Mouse (Mus musculus): ENCODE data around the gene Fer. TPM values are rescaled to one million over a fixed set of nuclear protein-coding genes. Genes with fewer than 3 reads are reported as not detected.

Gene Fer
- polyA plus RNA-seq, 1 experiment = 2.7 TPM

- Histone ChIP-seq H3K36me3 (ENCODE audit: control insufficient read depth, insufficient read depth, low read length) (no peaks in the 10 kb centered on the region), H3K4me3 (ENCODE audit: insufficient read depth, low read depth, low read length) (no peak overlapping the region), H3K27ac (ENCODE audit: insufficient read depth, low read depth, low read length) (no peak overlapping the region), H3K27me3 (replicated peaks; ENCODE audit: control insufficient read depth, insufficient read depth, low read length) (no peaks in the 10 kb centered on the region), H3K4me1 (ENCODE audit: control insufficient read depth, insufficient read depth, low read length) (no peaks in the 10 kb centered on the region)
- 91% methylated on average over 2 of the region's 2 CpGs for WGBS
- TF ChIP-seq CTCF (conservative IDR thresholded peaks at IDR 0.05; ENCODE audit: insufficient read depth, insufficient read length, low read depth, low read length) = no peak
- no peak for TF ChIP-seq POLR2A (IDR thresholded peaks at IDR 0.05; ENCODE audit: low read depth, low read length)
- DNase-seq = no peak
Measured at GRCm38 (mm10) chr17:63946772-63947171, 83.9 kb downstream of the Fer start.

DNA sequence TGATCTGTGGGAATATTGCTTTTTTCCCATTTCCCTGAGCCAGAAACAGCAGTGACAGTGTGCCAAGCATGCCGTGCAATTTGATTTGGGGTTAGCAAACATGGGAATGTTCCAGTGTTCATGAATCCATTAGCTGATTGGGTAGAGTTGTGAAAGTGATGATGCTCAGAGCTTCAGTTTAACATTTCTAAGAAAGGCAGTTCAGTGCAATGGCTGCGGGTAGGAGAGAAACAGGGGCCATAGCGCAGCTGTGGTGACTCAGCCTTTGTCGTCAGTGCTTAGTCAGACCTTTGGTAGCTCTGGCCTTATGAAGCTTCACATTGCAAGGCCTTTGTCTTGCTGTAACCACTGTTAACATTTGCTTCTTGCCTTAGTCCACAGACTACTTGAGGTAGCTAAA lies 85.9 kb downstream of the Fer start:
- TF ChIP-seq CTCF (conservative IDR thresholded peaks at IDR 0.05; ENCODE audit: insufficient read depth, insufficient read length, low read depth, low read length) = no peak
- TF ChIP-seq POLR2A (IDR thresholded peaks at IDR 0.05; ENCODE audit: low read depth, low read length) = no peak
- no peaks in the 10 kb centered on the region for H3K27me3 ChIP-seq (replicated peaks; ENCODE audit: control insufficient read depth, insufficient read depth, low read length)
- WGBS = 94% methylated on average over 4 of the region's 4 CpGs

GRCm38 (mm10) chr17:63951436-63951835 lies 88.6 kb downstream of the Fer start:
- WGBS = 76% methylated on average over 2 of the region's 2 CpGs
- DNase-seq = peak; percentile 18
- TF ChIP-seq POLR2A (IDR thresholded peaks at IDR 0.05; ENCODE audit: low read depth, low read length) (no peak), CTCF (conservative IDR thresholded peaks at IDR 0.05; ENCODE audit: insufficient read depth, insufficient read length, low read depth, low read length) (no peak)
- H3K4me3 ChIP-seq (ENCODE audit: insufficient read depth, low read depth, low read length) = no peak overlapping the region
- no peaks in the 10 kb centered on the region for H3K27me3 ChIP-seq (replicated peaks; ENCODE audit: control insufficient read depth, insufficient read depth, low read length)
- no peaks in the 10 kb centered on the region for H3K4me1 ChIP-seq (ENCODE audit: control insufficient read depth, insufficient read depth, low read length)
- H3K27ac ChIP-seq (ENCODE audit: insufficient read depth, low read depth, low read length) = no peak overlapping the region
- no peaks in the 10 kb centered on the region for H3K36me3 ChIP-seq (ENCODE audit: control insufficient read depth, insufficient read depth, low read length)

More for the DNA sequence above, 85.9 kb downstream of the Fer start:
- Histone ChIP-seq H3K4me3 (ENCODE audit: insufficient read depth, low read depth, low read length) (no peak overlapping the region), H3K27ac (ENCODE audit: insufficient read depth, low read depth, low read length) (no peak overlapping the region), H3K36me3 (ENCODE audit: control insufficient read depth, insufficient read depth, low read length) (no peaks in the 10 kb centered on the region), H3K4me1 (ENCODE audit: control insufficient read depth, insufficient read depth, low read length) (no peaks in the 10 kb centered on the region)
- DNase-seq = no peak

DNA sequence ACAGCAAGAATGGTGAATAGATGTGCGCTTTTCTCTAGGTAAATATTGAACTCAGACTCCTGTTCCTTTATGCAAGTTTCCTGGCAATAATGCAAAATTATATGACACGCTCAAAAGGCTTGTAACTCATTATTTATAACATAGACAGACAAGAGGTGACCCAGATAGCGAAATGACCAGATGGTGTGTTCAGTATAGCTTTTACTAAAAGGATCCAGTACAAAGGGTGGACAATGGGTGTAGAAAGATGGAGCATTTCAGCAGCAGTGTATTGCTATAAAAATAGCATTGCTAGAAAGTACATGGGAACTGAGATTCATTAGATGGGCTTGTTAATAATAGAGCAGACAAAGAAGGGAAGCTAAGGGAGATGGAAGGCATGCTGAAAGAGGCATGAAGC lies 104.2 kb downstream of the Fer start:
- Histone ChIP-seq H3K4me3 (ENCODE audit: insufficient read depth, low read depth, low read length) (no peak overlapping the region), H3K27ac (ENCODE audit: insufficient read depth, low read depth, low read length) (no peak overlapping the region), H3K27me3 (replicated peaks; ENCODE audit: control insufficient read depth, insufficient read depth, low read length) (no peaks in the 10 kb centered on the region), H3K36me3 (ENCODE audit: control insufficient read depth, insufficient read depth, low read length) (no peaks in the 10 kb centered on the region), H3K4me1 (ENCODE audit: control insufficient read depth, insufficient read depth, low read length) (no peaks in the 10 kb centered on the region; the same call in 1 of the 2 replicates)
- DNase-seq = no peak
- WGBS = 89% methylated on average over 3 of the region's 3 CpGs
- TF ChIP-seq CTCF (conservative IDR thresholded peaks at IDR 0.05; ENCODE audit: insufficient read depth, insufficient read length, low read depth, low read length) (no peak), POLR2A (IDR thresholded peaks at IDR 0.05; ENCODE audit: low read depth, low read length) (no peak)

GRCm38 (mm10) chr17:63969448-63969847 lies 106.6 kb downstream of the Fer start:
- H3K27ac ChIP-seq (ENCODE audit: insufficient read depth, low read depth, low read length) = no peak overlapping the region
- no peak for DNase-seq
- TF ChIP-seq CTCF (conservative IDR thresholded peaks at IDR 0.05; ENCODE audit: insufficient read depth, insufficient read length, low read depth, low read length) = no peak
- no peak for TF ChIP-seq POLR2A (IDR thresholded peaks at IDR 0.05; ENCODE audit: low read depth, low read length)
- 62% methylated on average over 10 of the region's 10 CpGs for WGBS
- no peak overlapping the region for H3K4me3 ChIP-seq (ENCODE audit: insufficient read depth, low read depth, low read length)
- no peaks in the 10 kb centered on the region for H3K36me3 ChIP-seq (ENCODE audit: control insufficient read depth, insufficient read depth, low read length)
- H3K4me1 ChIP-seq (ENCODE audit: control insufficient read depth, insufficient read depth, low read length) = no peaks in the 10 kb centered on the region; the same call in 1 of the 2 replicates
- H3K27me3 ChIP-seq (replicated peaks; ENCODE audit: control insufficient read depth, insufficient read depth, low read length) = no peaks in the 10 kb centered on the region

DNA sequence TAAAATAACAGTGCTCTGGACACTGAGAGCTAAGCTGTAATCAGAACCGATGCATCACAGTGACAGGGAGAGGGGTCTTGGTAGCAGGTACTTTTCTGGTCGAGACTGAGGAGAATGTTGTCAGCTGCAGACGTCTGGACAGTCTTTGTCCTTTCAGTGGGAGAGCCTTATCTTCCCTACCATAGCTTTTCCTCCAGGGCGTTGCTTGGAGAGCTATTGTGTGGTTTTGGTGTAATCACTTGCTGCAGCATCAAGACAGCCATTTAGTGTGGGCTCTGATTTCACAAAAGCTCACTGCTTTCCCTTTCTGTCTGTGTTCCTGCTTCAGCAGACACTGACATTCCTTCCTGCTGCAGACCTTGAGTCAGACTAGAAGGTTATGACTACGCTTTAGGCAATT lies 107.4 kb downstream of the Fer start:
- no peak for DNase-seq
- no peak overlapping the region for H3K27ac ChIP-seq (ENCODE audit: insufficient read depth, low read depth, low read length)
- 71% methylated on average over 5 of the region's 5 CpGs for WGBS
- no peak overlapping the region for H3K4me3 ChIP-seq (ENCODE audit: insufficient read depth, low read depth, low read length)
- H3K36me3 ChIP-seq (ENCODE audit: control insufficient read depth, insufficient read depth, low read length) = no peaks in the 10 kb centered on the region
- no peaks in the 10 kb centered on the region for H3K27me3 ChIP-seq (replicated peaks; ENCODE audit: control insufficient read depth, insufficient read depth, low read length)
- TF ChIP-seq POLR2A (IDR thresholded peaks at IDR 0.05; ENCODE audit: low read depth, low read length) = no peak
- no peak for TF ChIP-seq CTCF (conservative IDR thresholded peaks at IDR 0.05; ENCODE audit: insufficient read depth, insufficient read length, low read depth, low read length)
- no peaks in the 10 kb centered on the region; the same call in 1 of the 2 replicates for H3K4me1 ChIP-seq (ENCODE audit: control insufficient read depth, insufficient read depth, low read length)

DNA sequence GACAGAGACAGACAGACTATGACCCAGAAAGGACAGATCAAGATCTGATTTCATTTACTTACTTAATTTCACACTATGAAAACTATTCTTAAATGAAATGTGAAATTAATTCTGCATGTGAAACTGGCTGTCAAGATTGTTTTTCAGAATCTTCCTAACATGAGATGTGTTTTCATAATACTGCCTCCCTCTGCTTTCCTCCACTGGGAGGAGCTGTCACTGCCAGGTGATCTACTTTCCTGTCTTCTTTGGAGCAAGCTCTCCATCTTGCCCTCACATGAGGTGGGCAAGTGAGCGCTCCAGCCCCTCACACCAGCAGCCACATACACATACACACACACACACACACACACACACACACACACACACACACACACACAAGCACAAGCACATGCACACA lies 108.1 kb downstream of the Fer start:
- no peak for TF ChIP-seq CTCF (conservative IDR thresholded peaks at IDR 0.05; ENCODE audit: insufficient read depth, insufficient read length, low read depth, low read length)
- TF ChIP-seq POLR2A (IDR thresholded peaks at IDR 0.05; ENCODE audit: low read depth, low read length) = no peak
- no peaks in the 10 kb centered on the region; the same call in 1 of the 2 replicates for H3K4me1 ChIP-seq (ENCODE audit: control insufficient read depth, insufficient read depth, low read length)
- no peak overlapping the region for H3K4me3 ChIP-seq (ENCODE audit: insufficient read depth, low read depth, low read length)
- H3K36me3 ChIP-seq (ENCODE audit: control insufficient read depth, insufficient read depth, low read length) = no peaks in the 10 kb centered on the region
- H3K27ac ChIP-seq (ENCODE audit: insufficient read depth, low read depth, low read length) = no peak overlapping the region
- DNase-seq = no peak
- H3K27me3 ChIP-seq (replicated peaks; ENCODE audit: control insufficient read depth, insufficient read depth, low read length) = no peaks in the 10 kb centered on the region
- 95% methylated on average over 1 of the region's 1 CpGs for WGBS

Measured in kidney, adult 2 months (tissue).